Mouse (Mus musculus) forelimb bud, embryonic 11.5 days (tissue): Measurements from ENCODE around the gene Abcc1.
A peak's percentile ranks its signal among the peaks of the same experiment; 100 is the strongest.

ENCODE experiments used
- DNase-seq: peaks from one replicate; pipeline ENCODE4 v3.0.0-alpha.2; 2012; ENCODE audit warnings: low read depth, low spot score

The Abcc1 gene

GRCm38 (mm10) chr16:14439801-14440614, 78.7 kb downstream of the Abcc1 start:
- no peak for DNase-seq

GRCm38 (mm10) chr16:14444059-14444855, 82.9 kb downstream of the Abcc1 start:
- DNase-seq, result peak; percentile 16

GRCm38 (mm10) chr16:14445197-14445596, 83.8 kb downstream of the Abcc1 start:
- DNase-seq, result no peak

- DNase-seq, result no peak
These were observed 86.0 kb downstream of the Abcc1 start for GRCm38 (mm10) chr16:14447366-14447765.

DNA sequence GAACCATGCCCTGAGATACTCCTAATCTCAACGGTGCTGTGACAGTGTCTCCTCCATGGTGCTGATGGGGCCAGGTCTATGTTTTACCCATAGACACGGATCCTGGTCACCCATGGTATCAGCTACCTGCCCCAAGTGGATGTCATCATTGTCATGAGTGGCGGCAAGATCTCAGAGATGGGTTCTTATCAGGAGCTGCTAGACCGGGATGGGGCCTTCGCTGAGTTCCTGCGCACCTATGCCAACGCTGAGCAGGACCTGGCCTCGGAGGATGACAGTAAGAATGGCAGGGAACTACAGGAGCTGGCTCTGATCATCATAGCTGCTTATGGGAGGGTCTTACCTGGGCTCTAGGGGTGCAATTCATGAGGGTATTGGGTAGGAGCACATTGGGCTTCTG, 86.9 kb downstream of the Abcc1 start:
- DNase-seq, result no peak

DNA sequence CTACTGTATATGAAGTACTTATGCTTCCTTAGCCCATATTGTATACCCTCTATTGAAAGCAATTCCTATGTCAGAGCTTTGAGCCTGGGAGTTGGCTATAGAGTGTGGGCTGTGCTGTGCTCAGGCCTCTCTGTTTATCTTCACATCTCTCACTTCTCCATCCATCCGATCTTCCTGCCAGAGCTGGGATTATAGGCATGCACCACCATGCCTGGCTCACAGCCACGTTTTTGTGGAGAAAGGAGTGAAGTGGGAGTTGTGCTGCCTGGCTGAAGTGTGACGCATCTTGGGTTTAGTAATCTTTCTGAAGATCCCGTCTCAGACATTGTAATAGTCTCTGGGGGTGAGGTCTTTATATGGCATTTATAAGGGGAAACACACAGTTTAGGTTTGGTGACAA, 88.5 kb downstream of the Abcc1 start:
- DNase-seq, result no peak

DNA sequence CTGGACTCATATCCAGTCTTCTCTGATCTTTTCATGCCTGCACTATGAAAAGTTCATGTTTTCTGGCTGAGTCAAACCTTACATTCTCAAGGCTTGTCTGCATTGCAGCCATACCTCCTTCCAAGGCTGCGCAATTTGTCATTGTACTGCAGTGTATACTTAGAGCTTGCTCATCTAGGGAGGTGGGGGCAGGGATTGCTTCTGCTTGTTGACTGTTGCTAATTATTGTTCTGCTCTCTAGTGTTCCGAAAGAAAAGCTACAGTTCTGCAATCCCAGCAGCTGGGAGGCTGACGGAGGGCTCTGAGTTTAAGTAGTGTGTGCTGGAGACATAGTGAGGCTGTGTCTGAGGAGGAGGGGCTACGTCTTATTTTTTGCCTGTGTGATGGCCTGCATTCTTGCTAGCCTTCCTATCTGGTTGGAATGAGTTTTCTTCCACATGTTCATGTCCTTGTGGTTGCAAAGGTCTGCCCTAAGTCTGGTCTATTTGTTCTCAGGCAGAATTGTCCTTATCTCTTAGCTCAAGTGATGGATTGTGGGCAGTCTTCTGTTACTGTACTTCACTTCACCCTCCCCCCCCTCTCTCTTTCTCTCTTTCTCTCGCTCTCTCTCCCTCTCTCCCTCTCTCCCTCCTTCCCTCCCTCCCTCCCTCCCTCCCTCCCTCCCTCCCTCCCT, 90.2 kb downstream of the Abcc1 start:
- no peak for DNase-seq

DNA sequence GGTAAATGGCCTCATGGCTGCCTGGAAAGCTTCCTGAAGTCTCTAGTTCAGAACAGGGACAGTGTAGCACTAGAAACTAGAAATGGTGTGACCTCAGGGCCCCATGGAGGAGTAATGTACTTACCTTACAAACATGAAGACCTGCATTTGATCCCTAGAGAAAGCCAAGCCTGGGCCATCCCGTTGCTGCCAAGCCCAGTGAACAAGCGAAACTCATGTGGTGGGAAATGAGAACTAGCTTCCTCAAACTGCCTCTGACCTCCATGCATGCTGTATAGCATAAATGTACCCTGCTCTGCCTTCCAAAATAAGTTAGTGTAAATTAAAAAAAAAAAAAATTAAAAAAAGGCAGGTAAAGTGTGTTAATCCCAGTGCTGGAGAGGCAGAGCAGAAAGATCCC, 101.2 kb downstream of the Abcc1 start:
- DNase-seq, result no peak

DNA sequence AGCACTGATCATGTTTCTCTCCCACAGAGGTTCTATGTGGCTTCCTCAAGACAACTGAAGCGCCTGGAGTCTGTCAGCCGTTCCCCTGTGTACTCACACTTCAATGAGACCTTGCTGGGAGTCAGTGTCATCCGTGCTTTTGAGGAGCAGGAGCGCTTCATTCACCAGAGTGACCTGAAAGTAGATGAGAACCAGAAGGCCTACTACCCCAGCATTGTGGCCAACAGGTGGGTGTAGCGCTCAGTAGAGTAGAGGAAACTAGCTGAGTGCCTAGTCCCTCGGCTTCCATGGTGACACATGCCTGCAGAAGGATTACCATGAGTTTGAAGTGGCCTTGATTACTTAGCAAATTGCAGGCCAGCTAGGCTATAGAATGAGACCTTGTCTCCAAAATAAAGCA, 103.7 kb downstream of the Abcc1 start:
- no peak for DNase-seq

GRCm38 (mm10) chr16:14468351-14468750, 107.0 kb downstream of the Abcc1 start:
- no peak for DNase-seq

GRCm38 (mm10) chr16:14468841-14469240, 107.5 kb downstream of the Abcc1 start:
- no peak for DNase-seq

- DNase-seq, result no peak
These were observed 110.8 kb downstream of the Abcc1 start for GRCm38 (mm10) chr16:14472171-14472570.

DNA sequence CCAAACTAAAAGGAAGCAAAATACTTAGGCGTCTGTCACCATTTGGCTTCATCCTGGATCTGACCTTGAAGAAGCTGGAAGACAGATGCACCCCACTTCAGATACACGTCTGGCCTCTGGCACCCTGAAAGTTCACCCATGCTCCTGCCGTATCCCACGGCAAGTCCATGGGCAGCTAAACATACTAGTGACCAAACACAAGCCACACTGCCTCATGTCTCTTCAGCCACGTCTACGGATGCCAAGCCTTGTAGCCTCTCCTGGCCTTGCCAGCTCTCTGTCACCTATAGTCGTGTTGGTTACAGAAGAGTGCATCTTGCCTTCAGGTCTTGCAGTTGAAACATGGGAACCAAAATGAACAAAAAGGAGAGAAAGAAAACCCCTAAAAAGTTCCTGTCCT, 112.3 kb downstream of the Abcc1 start:
- no peak for DNase-seq

- DNase-seq, result no peak
These were observed 113.6 kb downstream of the Abcc1 start for GRCm38 (mm10) chr16:14475001-14475400.

- no peak for DNase-seq
These were observed 114.7 kb downstream of the Abcc1 start for GRCm38 (mm10) chr16:14476056-14476455.

GRCm38 (mm10) chr16:14476701-14477400, 115.5 kb downstream of the Abcc1 start:
- no peak for DNase-seq

GRCm38 (mm10) chr16:14477510-14478300, 116.3 kb downstream of the Abcc1 start:
- DNase-seq, result no peak

DNA sequence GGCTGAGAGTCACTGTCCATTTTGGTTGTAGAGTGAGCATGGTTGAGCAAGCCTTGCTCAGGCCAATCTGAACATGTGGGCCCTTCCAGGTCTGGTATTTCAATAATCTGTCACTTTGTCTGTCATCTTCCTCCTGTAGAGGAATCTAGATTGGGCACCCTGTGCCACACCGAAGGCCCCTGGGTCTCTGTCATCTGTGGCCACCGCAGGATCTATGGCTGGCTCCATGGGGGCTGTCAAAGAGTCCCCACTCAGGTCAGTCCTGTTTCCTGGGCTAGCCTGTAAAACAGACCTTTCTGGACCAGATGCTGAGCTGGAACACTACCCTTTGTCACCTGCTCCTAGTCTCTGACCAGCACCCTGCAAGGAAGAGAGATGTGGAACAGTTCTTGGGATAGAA, 118.3 kb downstream of the Abcc1 start:
- DNase-seq, result no peak

- no peak for DNase-seq
These were observed 121.9 kb downstream of the Abcc1 start for GRCm38 (mm10) chr16:14483221-14483620.

- DNase-seq, result peak; percentile 5
These were observed 132.2 kb downstream of the Abcc1 start for GRCm38 (mm10) chr16:14493491-14494114.
